Mouse (Mus musculus) spleen, adult 2 months (tissue): ENCODE data around the gene Sash1. TPM values are rescaled to one million over a fixed set of nuclear protein-coding genes. Genes with fewer than 3 reads are reported as not detected.

ENCODE experiments used
- DNase-seq, 2 experiments: peaks; one replicate each; pipeline versions ENCODE4 v3.0.0 to v3.0.0-alpha.2; 2012 to 2021; ENCODE audit warnings: low spot score in 2 of 2, low read depth in 1 of 2
- H3K27ac ChIP-seq: fragments of 200-500 bp; 2 replicates; pipeline ENCODE4 v1.5.1; 2012; ENCODE audit warnings: low read length, inconsistent platforms; ENCODE audit not compliant: insufficient read depth
- H3K27me3 ChIP-seq: fragments of 200-500 bp; 2 replicates; pipeline ENCODE4 v1.6.1; 2012; ENCODE audit warnings: mild to moderate bottlenecking, moderate library complexity, low read length, inconsistent platforms; ENCODE audit not compliant: control insufficient read depth, insufficient read depth
- H3K36me3 ChIP-seq: fragments of 200-500 bp; 2 replicates; pipeline ENCODE4 v1.6.1; 2012; ENCODE audit warnings: mild to moderate bottlenecking, low read length, inconsistent platforms; ENCODE audit not compliant: control insufficient read depth, insufficient read depth
- H3K4me1 ChIP-seq: fragments of 200-500 bp; 2 replicates; pipeline ENCODE4 v1.6.1; 2011; ENCODE audit warnings: inconsistent platforms; ENCODE audit not compliant: control insufficient read depth, insufficient read depth, insufficient read length
- H3K4me3 ChIP-seq: fragments of 200-500 bp; 2 replicates; pipeline ENCODE4 v1.5.1; 2011; ENCODE audit warnings: mild to moderate bottlenecking, inconsistent platforms; ENCODE audit not compliant: insufficient read depth, insufficient read length; ENCODE audit errors: extremely low read depth
- CTCF ChIP-seq: fragments of 200-500 bp; IDR thresholded peaks from 2 replicates; pipeline ENCODE4 v1.5.1; 2011; ENCODE audit warnings: mild to moderate bottlenecking, inconsistent platforms; ENCODE audit not compliant: insufficient read depth, insufficient read length, insufficient replicate concordance; ENCODE audit errors: extremely low read depth
- POLR2A ChIP-seq: fragments of 200-500 bp; IDR thresholded peaks from 2 replicates; pipeline ENCODE4 v1.6.1; 2011; ENCODE audit warnings: low read depth, low read length, inconsistent platforms
- WGBS: fragments of 180-500 bp; shearing (Covaris S2); methylation state at CpG from one replicate; pipeline ENCODE4 v1.1.7; 2018; 5-methylcytosine and 5-hydroxymethylcytosine counted together
- polyA plus RNA-seq: library from polyadenylated mRNA; depleted of rRNA; stranded (reverse); fragments of >200 nt; gene quantifications from 2 replicates; pipeline ENCODE4 v1.2.3, GENCODE M21; 2012

The Sash1 gene
- polyA plus RNA-seq, 1 experiment, result 9.8 TPM

DNA sequence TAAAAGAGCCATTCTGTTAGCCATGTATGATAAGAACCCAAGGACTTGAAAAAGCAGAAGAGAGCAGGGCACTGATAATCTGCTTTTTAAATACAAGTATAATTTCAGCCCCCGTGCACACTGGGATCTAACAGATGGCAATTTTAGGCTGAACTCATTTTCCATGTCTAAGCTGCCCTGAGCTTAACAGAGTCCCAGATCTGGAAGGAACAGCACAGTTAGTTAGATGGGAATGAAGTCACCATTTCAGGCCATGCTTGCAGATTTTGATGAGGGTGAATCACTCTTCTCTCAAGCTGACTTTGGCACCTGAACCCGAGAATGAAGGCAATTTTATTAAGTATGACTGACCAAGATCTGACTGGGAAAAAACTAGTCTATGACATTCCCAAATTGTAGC lies 28.9 kb downstream of the Sash1 start:
- Histone ChIP-seq H3K4me1 (no peaks in the 10 kb centered on the region; the same call in 1 of the 2 replicates), H3K27ac (no peak overlapping the region), H3K4me3 (no peak overlapping the region), H3K36me3 (no peaks in the 10 kb centered on the region), H3K27me3 (no peaks in the 10 kb centered on the region)
- TF ChIP-seq POLR2A (no peak), CTCF (no peak)
- no peak for DNase-seq
- 83% methylated on average over 2 of the region's 2 CpGs for whole genome bisulfite sequencing

DNA sequence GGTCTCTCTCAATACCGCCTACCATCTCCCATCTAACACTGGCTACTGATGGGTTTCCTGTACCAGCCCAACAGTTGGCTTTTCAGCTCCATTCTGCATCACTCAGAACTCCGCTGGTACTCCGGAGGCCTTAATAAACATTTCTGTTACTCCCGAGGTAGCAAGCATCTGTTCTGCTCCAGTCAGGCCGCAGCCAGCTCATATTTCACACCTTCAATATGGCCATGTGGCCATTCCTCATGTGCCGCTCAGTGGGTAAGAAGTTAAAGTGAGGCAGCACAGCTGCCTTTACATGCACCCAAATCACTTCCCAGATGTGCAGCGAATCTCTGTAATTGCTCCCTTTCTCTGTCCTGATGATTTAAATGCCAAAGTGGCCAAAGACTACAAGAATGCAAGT lies 32.5 kb downstream of the Sash1 start:
- 91% methylated on average over 7 of the region's 7 CpGs for WGBS
- DNase-seq, result no peak
- no peaks in the 10 kb centered on the region for H3K36me3 ChIP-seq
- no peak overlapping the region for H3K4me3 ChIP-seq
- H3K27me3 ChIP-seq, result no peaks in the 10 kb centered on the region
- H3K27ac ChIP-seq, result no peak overlapping the region
- no peak for TF ChIP-seq POLR2A
- no peak for TF ChIP-seq CTCF
- H3K4me1 ChIP-seq, result peaks cover 3% of the 10 kb centered on the region; the same call in 1 of the 2 replicates

DNA sequence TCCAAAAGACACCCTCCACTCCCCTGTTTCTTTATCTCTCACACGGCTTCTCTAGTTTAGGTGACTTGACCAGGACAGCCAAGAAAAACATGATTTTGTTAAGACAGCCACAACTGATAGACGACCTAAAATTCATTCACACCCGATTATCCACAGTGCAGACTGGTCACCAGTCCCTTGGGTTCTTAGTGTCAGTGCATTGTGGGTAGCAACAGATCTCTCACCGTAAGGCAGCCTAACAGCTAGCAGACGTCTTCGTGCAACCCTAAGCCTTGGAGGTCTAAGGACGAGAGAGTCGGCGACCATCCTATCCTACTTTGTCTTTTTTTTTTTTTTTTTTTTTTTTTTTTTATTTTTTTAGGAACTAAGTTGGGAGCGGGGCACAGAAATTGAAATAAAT lies 34.2 kb downstream of the Sash1 start:
- Histone ChIP-seq H3K27ac (no peak overlapping the region), H3K27me3 (no peaks in the 10 kb centered on the region), H3K4me1 (peaks cover 3% of the 10 kb centered on the region; the same call in 1 of the 2 replicates), H3K36me3 (no peaks in the 10 kb centered on the region), H3K4me3 (no peak overlapping the region)
- TF ChIP-seq CTCF (no peak), POLR2A (no peak)
- 94% methylated on average over 10 of the region's 10 CpGs for WGBS
- no peak for DNase-seq

DNA sequence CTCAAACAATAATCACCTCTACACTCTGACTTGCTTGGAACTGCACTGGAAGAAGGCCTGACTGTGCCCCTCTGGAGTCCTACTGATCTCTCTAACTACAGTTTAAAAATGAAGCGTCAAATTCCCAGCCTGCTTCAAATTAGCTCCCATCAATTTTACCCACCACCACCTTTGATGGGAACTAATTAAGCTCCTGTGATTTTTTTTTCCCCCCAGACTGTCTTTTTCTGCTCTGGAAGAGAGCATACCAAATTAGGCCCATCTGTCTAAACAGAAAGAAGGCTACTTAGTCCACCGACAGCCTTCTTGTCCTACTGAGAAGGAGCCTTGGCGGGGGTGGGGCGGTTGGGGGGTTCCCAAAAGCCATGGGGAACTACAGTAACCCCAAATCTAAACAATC lies 37.9 kb downstream of the Sash1 start:
- WGBS, result 91% methylated on average over 4 of the region's 4 CpGs
- Histone ChIP-seq H3K27me3 (no peaks in the 10 kb centered on the region), H3K27ac (no peak overlapping the region)

DNA sequence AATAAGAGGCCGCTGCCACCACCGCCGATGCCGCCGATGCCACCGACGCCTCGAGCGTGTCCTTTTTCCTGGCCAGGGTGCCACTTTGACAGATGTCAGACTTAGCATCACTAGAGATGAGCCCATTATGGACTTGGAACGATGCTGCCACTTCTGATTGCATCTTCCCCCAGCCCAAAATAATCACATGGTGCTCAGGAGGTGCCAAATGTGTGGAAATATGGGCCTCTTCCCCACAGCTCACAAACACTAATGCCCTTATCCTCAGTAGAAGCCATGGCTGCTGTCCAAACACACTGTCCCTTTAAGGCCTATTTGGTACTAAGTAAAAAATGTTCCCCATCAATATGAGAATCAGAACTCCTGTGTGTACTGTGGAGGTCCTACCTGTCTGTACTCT lies 39.6 kb downstream of the Sash1 start:
- TF ChIP-seq CTCF (no peak), POLR2A (no peak)

More for the DNA sequence above, 37.9 kb downstream of the Sash1 start:
- no peak for DNase-seq
- Histone ChIP-seq H3K4me1 (peaks cover 3% of the 10 kb centered on the region; the same call in 1 of the 2 replicates), H3K36me3 (no peaks in the 10 kb centered on the region), H3K4me3 (no peak overlapping the region)
- TF ChIP-seq POLR2A (no peak), CTCF (no peak)

DNA sequence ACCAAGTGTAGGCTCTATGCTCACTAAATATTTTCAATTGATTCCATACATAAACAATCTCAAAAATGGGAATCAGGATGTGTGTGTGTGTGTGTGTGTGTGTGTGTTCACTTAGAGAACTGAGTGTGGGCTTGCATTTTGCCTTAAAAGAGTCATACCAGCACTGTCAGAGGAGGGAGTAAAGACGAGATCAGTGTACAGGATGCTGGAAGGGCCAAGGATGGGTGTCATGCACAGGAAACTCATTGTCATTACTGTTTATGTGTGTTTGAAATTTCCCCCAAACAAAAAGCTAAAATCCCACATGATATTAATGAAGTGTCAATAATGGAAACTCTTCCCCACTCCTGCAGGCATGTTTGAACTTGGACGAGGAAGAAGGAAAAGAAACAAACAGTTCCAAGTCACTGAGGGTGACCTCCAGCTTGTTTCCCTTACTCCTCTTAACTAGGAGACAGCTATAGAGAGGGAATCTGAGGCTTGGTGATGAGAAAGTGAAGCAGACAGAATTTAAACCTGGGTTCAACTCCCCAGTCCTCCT lies 40.6 kb downstream of the Sash1 start:
- Histone ChIP-seq H3K27ac (no peak overlapping the region), H3K4me1 (peaks cover 3% of the 10 kb centered on the region; the same call in 1 of the 2 replicates), H3K4me3 (no peak overlapping the region), H3K36me3 (no peaks in the 10 kb centered on the region), H3K27me3 (no peaks in the 10 kb centered on the region)
- WGBS, result 80% methylated on average over 2 of the region's 2 CpGs
- DNase-seq, result no peak
- TF ChIP-seq POLR2A, result no peak
- no peak for TF ChIP-seq CTCF

More for the DNA sequence above, 39.6 kb downstream of the Sash1 start:
- Histone ChIP-seq H3K36me3 (no peaks in the 10 kb centered on the region), H3K27me3 (no peaks in the 10 kb centered on the region), H3K4me3 (no peak overlapping the region), H3K27ac (no peak overlapping the region), H3K4me1 (peaks cover 3% of the 10 kb centered on the region; the same call in 1 of the 2 replicates)
- DNase-seq, result no peak
- WGBS, result 94% methylated on average over 10 of the region's 10 CpGs

DNA sequence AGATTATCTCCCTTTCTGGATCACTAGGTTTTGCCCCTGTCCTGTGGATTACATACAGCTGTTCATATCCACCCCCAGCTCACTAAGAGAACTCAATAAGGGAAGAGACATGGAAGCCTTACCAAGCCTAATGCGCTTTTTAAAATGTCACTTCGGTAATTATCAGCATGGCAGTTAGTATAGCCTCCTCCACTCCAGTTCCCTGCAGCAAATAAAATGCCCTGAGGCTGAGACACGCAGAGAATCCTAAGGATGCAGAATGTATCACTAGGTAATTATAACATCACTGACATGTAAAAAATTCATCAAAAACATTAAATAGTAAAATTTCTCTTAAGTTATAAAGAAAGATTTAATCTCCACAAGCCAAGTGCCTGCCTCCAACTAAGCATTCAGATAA lies 45.9 kb downstream of the Sash1 start:
- TF ChIP-seq POLR2A (no peak), CTCF (no peak)
- Histone ChIP-seq H3K4me3 (no peak overlapping the region), H3K4me1 (no peaks in the 10 kb centered on the region), H3K27me3 (no peaks in the 10 kb centered on the region), H3K27ac (no peak overlapping the region), H3K36me3 (no peaks in the 10 kb centered on the region)
- WGBS, result 98% methylated on average over 3 of the region's 3 CpGs
- DNase-seq, result no peak
